Mouse (Mus musculus) right cerebral cortex, postnatal 10 days (tissue): Measurements from ENCODE around the gene Xirp2.
A peak's percentile ranks its signal among the peaks of the same experiment; 100 is the strongest.

Source experiments
- DNase-seq, 2 experiments: peaks; one replicate each; pipeline ENCODE4 v3.0.0; 2021; ENCODE audit warnings: low spot score in 2 of 2

Xirp2 gene

GRCm38 (mm10) chr2:67564851-67565479 lies 119.2 kb downstream of the Xirp2 start:
- peak; percentile 83 for DNase-seq

DNA sequence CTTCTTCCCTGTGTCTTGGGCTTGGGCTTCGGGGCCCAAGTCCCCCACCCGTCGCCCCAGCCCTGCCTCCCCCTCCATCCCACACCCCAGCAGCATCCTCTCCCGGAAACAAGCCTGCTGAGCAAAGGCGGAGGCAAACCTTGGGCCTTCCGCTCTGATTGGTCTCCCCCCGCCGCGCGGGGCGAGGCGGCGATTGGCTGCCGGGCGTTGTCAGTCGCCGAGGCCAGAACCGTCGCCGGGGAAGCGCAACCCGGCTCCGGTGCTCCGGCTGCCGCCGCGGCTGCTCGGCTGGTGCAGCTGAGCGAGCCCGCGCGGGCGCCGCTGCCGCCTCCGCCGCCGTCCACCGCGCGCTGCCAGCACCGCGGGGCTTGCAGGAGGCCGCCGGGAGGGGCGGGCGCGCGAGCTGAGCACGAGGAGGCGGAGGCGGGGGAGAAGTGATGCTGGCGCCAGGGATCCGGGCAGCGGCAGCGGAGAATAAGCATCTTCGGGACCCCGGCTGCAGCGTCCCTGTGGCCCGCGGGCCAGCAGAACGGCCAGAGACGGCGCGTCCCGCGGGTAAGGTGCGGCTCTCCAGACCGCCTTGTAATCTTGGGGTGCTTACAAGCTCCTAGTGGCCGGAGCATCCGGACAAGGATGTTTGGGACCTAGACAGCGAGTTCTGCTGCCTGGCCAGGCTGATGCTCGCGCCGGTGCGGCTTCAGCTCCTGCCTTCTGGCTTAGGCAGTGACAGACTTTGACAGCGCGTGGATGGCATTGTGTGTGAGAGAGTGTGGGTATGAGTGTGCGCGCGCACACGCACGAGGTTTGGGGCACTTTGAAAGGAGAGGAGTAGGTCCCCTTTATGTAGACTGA lies 119.9 kb downstream of the Xirp2 start, which contains the start of gene B3galt1:
B3galt1 (plus strand) TSS at position 392 of the 852 bp plus-strand sequence.
- peak; percentile 96 to 97 for DNase-seq

DNA sequence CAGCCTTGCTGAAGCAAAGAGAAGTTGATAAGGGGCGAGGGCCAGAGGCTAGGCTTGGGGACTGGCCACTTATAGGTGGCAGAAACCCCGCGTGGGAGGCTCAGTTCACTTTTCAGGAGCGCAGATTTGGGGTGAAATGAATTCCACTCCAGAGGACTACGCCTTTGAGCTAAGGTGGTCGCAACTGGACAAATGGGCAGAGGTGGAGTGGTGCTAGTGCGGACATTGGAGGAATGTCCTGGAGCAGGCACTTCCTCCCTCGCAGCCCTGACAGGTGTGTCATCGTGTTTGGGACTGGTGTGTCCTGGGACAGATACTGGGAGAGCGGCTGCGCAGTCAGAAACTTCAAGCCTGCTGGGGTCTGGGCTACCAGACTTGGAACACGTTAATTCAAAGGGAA lies 120.8 kb downstream of the Xirp2 start:
- DNase-seq: peak; percentile 24 to 35

DNA sequence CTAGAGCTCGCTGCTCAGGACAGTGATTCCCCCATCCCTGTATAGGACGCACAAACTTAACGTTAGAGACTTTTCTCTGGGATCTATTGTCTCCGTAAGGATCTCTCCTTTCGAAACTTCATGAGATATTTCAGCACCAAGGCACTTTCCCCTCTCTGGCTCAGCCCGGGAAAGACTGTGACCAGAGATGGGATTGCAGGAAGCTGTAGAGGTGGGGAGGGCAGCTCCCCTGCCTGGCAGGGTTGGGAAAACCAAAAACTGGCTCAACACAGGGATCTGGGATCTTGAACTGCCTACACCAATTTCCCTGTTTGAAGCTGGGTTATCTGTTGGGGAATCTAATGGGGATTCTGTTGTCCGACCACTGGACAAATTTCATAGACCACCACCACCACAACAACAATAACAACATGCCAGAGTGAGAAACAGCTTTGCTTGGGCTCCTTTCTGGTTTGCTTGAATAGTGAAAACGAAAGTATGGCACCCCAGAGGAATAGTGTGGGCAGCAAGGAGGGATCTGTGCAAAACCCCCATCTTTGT lies 121.4 kb downstream of the Xirp2 start:
- no peak for DNase-seq
